Mouse (Mus musculus): ENCODE data around the gene Gpr87.

Gene Gpr87

DNA sequence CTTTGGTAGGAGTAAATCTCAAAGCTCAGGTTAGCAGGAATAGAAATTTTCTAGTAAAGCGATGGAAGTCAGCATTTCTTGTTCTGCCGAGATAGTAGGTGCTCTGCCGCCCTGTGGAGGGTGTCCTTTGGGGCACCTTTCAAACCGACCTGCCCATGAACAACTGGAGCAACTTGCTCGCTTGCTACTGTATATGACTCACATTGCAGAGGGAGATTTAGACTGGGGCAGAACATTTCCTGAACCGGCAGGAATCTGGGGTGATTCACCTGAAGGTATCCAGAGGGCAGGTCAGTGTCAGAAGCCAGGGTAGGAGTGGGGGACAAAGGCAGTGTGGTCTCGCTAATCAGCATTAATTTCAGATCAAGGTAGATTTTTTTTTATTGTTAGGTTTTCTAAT is at the start of gene Gpr87:
Gpr87 (minus strand) TSS at position 167 of the 400 bp plus-strand sequence.
- no peak for DNase-seq (ENCODE audit: low spot score)

DNA sequence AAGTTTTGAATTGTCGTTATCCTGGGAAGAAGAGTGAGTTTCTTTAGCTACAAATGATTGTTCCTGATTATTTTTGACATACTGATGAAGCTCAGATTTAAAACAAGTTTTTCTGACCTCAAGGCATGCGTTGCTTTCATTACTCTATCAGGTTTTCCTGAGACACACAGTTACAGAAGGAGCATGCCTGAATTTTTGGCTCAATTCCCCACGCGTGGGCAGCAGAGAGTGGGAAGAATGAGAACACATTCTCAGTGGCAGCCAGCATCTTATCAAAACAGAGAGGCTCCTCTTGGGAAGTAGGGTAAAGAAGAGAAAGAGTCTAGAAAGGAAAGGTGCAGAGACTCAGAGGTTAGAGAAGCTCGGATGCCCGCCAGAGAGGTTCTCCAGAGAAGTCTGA is 48.5 kb upstream of the Gpr87 start:
- peak; percentile 71 for DNase-seq (ENCODE audit: low spot score)

DNA sequence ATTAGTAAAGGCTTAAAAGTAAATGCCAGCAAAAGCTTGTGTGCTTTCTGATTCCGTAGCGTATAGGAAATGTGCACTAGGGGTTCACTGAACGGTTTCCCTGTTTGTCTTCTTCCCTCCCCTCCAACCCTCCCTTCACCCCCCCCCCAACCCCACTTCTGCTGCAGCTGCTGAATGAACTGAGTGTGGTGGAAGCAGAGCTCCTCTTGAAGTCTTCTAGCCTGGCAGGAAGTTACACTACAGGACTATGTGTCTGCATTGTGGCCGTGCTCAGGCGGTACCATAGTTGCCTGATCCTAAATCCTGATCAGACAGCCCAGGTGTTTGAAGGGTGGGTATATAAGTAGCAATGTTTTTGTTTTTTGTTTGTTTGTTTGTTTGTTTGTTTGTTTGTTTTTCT is 40.0 kb upstream of the Gpr87 start:
- DNase-seq (ENCODE audit: low spot score) = no peak

DNA sequence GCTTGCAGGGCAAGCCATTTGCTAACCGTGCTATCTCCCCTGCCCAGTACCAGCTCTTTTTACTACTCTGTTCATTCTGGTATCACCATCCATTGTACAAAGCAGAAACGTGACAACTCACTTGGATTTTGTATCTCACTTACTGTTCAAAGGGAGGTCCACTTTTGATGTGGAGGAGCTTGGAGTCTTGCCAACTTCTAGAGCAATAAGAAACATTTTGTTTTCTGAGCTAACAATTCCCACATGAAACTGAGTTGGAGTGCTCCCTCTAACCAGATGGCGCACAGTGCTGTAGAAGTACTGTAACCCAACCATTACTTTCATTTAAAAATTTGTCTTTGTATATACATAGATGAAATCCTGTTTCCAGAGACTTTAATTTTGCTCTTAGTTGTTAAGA is 36.0 kb upstream of the Gpr87 start:
- peak; percentile 52 for DNase-seq (ENCODE audit: low spot score)

DNA sequence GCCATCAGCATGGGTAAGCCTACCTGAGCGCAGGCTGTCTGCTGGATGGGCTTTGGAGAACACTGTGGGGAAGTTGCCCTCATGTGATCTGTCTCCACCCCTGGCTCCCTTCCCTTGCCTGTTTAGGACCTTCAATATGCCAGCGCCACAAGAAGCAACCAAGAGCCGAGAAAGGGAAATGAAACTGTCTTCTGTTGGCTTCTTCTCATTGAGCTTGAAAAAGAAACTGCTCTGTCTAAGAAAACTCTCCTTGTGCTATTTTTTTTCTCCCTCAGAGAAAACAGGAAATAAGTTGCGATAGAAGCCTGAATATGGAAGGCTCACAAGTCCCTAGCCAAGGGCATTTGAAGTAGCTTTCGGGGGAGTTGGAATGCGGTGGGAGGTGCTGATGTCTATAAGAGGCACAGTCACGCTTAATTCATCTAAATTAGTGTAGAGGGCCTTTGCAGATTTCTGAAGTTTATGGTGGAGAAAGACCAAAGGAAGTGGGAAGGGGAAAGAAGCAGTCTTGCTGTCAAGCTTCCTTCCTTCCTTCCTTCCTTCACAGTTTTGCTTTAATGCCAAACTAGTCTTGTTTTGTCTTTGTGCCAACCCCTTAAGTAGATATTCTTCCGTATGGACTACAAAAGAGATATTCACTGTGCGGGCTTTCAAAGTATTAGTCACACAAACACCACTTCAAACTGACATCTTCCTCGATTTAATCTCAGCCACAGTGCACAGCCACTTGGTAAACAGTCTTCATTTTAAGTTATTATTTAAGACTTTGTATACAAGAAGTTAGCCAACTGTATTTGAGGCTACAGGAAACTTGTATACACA is 34.0 kb upstream of the Gpr87 start:
- peak; percentile 57 for DNase-seq (ENCODE audit: low spot score)

DNA sequence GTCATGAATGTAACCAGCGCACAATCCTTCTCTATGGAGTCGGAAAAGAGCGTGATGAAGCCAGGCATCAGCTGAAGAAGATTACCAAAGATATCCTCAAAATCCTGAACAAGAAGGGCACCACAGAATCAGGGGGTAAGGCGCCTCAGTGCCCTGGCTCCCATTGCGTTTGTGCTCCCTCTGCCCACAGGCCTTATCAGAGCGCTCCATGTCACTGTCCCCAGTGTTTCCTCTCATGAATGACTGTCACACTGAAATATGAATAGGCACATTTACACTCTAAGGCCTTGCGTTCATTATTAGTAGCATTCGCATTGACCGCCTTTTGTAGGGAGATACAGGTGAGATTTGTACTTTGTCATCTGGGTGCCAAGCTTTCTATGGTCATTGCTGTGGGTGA is 32.8 kb upstream of the Gpr87 start:
- DNase-seq (ENCODE audit: low spot score) = no peak

DNA sequence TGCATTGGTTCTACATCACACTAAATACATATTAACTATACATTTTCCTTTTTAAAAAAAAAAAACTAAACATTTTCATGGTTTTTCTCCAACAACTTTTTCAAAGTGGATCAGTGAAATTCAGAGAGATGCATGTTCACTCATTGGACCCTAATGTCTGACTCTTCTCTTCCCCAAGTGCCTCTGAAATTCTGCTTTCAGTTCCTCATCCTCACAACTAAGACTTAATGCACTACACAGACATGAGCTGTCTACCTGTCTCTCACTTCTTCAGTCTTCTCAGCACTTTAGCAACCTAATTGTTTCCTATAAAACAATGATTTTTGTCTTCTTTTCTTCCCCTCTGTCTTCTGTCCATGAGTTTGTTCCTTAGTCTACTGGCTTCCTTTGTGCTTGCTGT is 30.5 kb upstream of the Gpr87 start:
- DNase-seq (ENCODE audit: low spot score) = no peak

DNA sequence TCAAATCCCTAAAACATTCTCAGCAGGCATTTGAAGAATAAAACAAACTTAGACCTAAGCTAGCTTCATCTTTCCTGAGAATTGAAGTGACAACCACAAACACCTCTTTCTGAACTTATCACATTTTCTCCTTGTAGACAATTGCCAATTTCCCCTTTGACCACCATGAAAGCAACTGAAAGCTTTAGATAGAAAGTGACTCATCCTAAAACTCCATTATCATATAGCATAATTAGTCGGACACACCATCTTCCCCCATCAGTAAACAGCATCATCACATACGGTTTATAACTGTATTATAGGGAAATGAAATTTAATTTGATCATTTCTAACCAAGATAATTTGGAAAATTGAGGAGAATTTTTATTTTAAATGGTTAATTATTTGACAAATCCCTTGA is 27.4 kb upstream of the Gpr87 start:
- DNase-seq (ENCODE audit: low spot score) = no peak

DNA sequence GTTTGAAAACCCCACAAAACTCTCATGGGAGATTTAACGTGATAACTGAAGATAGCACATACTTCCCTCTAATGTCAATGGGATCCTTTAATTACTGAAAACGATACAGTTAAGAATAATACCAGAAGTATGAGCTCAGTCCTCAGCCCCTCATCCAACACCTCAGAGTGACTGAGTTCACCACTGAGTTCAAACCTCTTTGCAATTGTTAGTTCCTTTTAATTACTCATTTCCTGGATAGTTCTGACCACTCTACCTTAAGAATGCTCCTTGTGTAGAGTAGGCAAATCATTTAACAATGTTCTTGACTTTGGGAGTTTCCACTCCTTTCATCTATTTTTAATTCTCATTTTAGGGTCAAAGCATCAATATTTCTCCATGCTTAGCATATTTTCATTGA is 24.4 kb upstream of the Gpr87 start:
- no peak for DNase-seq (ENCODE audit: low spot score)

DNA sequence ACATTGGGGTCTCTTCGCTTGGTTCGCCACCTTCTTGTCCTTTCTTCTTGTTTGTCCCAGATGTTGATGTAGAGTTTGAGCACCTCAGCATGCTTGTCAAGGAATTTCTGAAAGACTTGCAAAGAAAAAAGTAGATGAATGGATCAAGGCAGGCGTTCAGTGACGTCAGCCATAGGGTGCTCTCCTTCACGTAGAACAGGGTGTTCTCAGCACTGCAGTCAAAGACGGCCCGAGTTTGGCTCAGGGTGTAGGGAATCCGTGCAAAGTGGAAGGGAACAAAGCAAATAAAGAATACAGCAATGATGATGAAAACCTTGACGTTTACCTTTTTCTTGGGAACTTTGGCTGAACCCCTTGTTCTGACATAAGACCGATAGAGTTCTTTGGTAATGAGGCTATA is 22.3 kb upstream of the Gpr87 start:
- DNase-seq (ENCODE audit: low spot score) = no peak

DNA sequence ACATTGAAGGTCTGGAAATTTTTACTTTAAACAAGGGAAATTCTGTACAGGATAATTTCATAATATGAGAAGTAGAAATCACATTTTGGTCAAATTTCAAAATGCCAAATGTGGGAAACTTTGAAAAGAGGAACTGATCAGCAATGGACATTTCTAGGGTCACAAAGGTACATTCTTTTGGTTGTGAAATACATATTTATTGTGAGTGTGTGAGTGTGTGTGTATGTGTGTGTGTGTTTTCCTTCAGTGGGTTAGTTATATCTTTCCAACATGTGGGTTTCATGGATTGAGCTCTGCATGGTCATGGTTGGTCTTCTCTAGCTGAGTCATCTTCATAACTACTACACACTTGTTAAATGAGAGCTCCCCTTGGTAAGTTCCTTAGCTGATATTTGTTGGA is 17.5 kb upstream of the Gpr87 start:
- no peak for DNase-seq (ENCODE audit: low spot score)

DNA sequence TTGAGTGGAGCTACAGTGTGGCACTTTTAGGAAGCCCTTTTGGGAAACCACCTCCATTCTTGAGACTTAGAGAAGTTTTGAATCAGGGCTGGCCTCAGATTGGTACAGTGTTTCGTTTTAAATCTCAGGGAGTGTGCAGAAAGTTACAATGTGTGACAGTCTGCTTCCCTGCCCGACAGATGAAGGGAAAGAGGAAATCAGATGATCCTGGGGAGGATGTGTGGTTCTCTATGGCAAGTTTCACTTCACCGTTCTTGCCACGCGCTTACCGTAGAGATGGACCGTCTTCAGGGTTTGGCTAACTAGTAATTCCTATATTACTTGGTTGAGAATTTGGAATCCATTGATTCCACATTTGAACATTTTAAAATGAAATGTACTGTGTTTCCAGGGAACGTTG is 16.9 kb upstream of the Gpr87 start:
- DNase-seq (ENCODE audit: low spot score) = no peak

DNA sequence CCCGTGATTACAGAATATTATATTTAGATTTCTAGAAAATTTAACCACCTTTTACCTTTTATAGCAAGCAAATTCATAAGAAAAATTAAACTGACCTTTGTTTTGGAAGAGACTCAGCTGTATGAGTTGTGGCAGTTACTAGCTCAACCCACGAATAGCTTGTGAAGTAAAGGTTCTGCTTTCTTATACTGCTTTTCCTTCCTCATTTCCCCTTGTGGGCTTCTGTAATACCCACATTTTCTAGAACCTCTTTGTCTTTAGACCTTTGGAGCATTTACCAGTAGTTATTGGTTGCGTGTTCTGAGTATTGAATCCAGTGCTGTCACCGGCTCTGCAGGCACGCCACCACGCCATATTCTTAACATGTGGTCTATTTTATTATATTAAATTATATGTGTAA is 15.8 kb upstream of the Gpr87 start, which contains the start of gene P2ry13:
P2ry13 (minus strand) TSS at position 156 of the 400 bp plus-strand sequence.
- DNase-seq (ENCODE audit: low spot score) = no peak

DNA sequence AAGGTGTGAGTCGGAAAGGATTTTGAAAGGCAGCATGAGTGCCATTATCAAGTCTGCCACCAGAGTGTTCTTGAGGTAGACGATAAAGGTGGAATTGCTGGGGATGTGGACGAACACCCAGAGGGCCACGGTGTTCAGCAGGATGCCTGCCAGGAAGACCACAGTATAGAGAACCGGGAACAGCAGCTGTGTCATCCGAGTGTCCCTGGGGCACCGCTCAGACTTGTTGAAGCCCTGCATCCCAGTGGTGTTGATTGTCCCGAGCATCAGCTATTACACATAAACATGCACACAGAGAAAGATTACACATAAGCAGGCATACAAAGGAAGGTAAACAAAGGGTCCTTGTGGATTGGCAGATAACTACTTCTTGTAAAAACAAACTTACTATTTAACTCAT is 15.2 kb upstream of the Gpr87 start:
- DNase-seq (ENCODE audit: low spot score) = no peak

DNA sequence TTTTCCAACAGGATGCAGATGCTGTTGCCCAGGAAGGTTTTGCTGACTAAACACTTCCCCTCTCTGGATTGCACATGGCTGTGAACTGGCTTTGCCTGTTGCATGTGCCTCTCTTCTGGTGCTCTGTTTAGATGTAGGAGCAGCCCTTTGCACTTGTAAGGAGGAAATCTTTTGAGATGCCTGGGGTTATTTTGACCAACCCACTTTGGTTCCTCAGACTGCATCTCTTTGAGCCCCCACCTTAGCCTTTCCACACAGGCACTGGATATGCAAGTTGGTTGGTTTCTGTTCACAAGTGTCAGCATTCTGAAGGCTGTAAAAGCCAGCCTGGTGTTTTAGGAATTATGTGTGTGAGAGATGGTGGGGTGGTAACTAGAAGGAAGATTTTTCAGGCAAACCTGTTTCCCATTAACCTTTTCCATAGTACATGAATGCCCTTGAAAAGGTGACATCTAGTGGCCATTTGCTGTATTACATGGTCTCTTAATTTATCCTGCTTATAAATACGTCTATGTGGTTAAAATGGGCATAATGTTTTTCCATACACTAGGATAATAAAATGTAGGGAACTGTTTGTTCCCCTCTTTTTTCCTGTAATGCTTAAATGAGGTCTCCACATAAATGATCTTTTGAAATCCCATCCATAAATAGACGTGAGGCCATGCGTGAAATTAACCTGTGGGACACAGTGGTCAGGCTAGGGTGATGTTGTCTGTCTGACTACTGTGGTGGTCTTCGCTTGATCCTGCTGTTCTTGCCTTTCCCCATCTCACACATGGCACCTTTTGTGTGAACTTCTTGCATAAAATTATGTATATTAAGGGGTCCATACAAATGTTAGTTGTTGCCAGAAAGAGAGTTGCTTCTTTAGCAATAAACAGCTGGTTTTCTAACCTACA is 14.0 kb upstream of the Gpr87 start:
- DNase-seq (ENCODE audit: low spot score) = peak; percentile 77

DNA sequence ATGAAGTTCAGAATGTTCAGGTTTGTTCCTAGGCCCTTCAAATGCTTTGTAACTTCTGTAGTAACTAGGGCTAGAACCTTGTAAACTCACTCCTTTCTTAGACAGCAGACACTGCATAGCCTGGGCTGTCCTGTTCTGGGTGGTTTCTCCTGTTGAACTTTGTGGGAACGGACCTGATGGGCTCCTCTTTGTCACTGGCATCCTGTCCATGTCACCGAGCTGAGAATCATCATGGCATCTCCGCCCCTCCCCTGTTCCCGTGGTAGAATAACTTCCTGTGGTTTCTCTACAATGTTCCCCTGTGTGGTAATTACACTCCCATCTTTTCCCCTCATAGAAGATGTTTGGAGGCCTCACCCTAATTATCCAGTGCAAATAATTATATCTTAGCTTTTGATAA is 11.0 kb upstream of the Gpr87 start:
- no peak for DNase-seq (ENCODE audit: low spot score)

DNA sequence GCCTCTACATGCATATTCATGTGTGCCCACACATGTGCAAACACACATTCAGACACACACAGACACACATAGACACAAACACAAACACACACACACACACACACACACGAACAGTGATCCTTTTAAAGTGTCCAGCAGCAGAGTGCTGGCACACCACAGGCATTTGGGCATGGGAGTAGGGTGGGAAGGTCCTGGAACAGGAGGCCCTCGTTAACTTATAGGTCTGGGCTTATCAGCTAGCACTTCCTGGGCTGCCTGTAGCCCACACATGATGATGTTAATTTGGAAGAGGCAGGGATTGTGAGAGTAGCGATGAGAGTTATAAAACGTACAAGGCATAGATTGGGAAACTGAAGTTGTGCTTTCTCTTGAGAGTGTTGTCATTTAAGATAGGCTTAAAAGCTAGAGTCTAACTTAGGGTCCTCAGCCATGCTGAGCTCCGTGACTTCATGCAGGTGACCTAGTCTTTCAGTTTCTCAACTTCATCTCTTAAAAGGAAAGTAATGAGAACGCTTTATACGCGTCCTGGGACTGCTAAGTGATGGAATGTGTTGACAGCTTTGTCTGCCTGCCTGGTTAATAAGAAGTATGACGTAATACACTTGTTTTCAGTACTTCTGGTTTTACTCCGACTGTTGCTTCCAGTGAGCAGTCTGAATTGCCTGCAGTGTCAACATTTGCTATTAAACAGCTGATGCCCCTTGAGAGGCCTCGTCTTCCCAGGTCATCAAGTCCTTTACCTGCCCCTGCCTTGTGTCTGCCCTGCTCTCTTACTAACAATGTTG is 10.0 kb upstream of the Gpr87 start:
- no peak for DNase-seq (ENCODE audit: low spot score)

DNA sequence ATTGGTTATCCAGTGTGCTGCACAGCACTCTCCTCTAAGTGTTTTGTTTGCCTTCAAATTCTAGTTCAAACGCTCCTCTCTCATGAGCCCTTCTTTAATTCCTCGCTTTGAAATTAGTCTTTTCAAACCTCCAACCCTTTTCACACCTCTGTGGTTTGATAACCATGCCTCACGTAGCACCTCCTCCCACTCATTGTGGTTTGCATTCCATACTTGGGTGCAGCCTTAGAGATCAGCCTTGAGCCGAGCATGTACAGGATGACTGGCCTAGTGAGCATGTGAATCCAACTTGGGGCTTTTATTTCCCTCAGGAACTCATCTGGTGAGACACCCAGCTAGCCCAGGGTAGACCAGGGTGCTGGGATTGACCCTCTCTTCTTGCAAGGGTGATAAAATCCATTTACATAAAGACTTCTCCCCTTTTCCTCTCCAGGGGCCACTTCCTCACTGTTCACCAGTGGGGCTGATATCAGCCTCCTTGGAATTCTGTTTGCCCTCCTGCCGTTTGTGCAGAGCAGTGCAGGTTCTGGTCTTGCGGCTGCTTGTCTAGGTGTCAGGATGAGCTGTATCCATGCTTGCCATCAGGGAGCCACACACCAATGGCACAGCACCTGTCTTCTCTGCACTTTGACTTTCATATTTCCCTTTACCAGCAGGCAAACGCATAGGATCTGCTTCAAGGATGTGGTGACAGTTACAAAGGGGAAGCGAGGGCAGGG is 9.1 kb upstream of the Gpr87 start:
- DNase-seq (ENCODE audit: low spot score) = no peak

DNA sequence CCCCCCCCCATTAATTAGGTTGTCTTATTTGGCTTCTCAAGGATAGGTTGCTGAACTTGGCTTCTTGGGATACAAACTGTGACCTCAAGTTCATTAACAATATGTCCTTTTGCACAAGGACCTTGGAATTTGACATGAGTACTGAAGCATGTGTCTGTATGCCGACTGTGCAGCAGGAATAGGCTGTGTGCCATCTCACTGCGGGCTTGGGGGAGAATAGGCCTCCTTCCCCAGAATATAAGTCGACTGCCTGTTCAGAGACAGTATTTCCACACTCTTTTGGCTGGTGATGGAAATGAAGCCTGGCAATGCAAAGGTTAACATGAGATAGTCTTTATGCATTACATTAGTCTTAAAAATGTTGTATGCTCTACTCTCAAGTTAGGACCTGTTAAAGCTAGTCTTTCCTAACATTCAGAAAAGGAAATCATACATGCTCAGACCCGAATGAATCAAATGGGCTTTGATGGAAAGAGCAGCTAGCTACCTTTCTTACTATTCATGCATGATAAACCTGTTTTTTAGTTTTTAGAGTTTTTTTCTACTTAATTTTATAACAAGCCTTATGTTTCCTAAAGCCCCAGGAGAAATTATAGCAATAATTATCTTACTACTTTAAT is 2.5 kb upstream of the Gpr87 start:
- DNase-seq (ENCODE audit: low spot score) = no peak

DNA sequence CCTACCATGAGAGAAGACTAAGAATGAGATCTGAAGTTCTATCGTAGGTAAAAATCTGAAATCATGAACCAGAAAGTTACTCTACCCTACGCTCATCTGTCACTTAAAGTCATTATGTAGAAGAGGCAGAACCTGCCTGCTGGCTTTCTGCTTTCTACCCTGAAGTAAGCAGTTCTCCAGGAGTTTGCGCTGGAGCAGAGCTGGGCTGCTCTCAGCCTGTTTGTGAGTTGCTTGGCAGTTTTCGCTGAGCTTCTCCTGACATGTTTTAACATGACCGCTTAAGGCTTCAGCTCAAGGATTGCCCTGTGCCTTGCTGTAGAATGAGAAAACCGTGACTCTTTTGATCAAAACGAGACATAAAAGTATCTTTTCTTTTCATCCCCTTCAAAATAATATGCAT is 805 bp downstream of the Gpr87 start:
- no peak for DNase-seq (ENCODE audit: low spot score)

DNA sequence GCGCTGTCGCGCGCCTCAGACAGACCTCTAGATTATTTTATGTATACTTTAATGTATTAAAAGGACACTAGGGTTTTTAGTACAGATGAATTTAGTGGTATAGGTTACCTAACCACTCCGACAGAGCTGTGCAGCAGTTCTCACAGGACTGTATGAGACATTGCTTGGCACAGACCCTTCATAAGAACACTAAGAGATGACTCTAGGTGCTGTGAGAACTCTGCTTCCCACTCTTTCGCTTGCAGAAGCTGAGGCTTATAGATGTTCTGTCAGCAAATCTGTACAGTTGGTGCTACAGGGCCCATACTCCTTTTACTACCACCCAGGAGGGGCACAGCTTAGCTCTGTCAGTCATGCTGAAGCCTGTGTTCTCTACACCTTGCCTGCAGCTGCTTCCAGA is 3.2 kb downstream of the Gpr87 start:
- DNase-seq (ENCODE audit: low spot score) = no peak

Data from layer of hippocampus, adult 11-12 months (tissue).